Mouse (Mus musculus): Measurements from ENCODE around the gene Ptpro. TPM values are rescaled to one million over a fixed set of nuclear protein-coding genes. Genes with fewer than 3 reads are reported as not detected.

The Ptpro gene
- total RNA-seq (2021), result 10 to 100 TPM; 28.1 to 32.6 TPM
- long read RNA-seq, full-length matches to known transcripts, result 21 of 42 reads
- long read RNA-seq, partial matches to known transcripts, result 15 of 42 reads
- long read RNA-seq, other reads (novel, unspliced or antisense), result 6 of 42 reads

DNA sequence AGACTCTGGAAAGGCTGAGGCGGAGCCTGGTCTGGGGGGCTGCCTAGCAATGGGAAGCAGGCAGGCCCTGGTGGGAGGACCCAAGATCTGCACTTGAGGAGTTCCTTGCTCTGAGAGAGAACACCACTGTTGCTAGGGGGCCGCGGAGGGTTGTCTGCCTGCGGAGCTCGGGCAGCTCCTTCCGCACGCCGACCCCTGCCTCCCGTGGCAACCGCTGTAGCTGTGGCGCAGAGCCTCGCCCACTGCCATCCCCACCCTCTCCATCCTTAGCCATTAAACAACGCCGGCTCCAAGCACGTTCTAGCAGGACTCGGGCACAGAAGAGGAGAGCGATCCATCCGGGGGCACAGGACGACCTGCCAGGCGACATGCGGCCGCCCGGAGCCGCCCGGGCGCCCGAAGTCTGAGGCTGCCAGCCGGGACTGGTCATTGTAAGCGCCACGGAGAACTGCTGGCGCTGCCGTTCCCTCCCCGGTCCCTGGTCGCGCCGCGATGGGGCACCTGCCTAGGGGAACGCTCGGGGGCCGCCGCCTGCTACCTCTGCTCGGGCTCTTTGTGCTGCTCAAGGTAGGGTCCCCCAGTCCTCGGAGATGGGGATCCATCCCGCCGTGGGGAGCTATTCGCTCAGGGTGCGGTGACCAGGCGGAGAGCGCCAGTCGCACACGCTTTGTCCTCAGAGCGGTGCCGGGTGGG lies at the start of gene Ptpro:
Gene Ptpro, plus strand, starts transcription at position 126 of the 693 bp plus-strand sequence.
- DNase-seq (ENCODE audit: low spot score in 2 of 2), result peak; percentile 25 to 51

DNA sequence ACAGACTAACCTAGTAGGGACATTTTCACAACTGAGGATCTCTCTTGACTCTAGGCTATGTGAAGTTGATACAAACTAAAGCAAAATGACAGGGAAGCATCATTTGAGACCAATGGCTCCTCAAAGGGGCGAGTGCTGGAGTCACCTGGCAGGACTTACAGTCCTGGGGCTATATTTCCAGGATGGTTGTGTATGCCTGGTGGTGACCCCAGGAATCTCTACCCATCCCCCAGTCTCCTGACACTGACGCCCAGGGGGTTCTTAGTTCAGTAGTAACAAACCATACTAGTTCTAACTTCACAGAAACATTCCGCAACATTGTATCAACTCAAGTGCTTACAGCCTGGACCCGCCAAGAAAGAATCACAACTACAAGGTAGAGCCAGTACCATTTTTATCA lies 49.5 kb upstream of the Ptpro start:
- DNase-seq (ENCODE audit: low spot score in 2 of 2), result no peak

DNA sequence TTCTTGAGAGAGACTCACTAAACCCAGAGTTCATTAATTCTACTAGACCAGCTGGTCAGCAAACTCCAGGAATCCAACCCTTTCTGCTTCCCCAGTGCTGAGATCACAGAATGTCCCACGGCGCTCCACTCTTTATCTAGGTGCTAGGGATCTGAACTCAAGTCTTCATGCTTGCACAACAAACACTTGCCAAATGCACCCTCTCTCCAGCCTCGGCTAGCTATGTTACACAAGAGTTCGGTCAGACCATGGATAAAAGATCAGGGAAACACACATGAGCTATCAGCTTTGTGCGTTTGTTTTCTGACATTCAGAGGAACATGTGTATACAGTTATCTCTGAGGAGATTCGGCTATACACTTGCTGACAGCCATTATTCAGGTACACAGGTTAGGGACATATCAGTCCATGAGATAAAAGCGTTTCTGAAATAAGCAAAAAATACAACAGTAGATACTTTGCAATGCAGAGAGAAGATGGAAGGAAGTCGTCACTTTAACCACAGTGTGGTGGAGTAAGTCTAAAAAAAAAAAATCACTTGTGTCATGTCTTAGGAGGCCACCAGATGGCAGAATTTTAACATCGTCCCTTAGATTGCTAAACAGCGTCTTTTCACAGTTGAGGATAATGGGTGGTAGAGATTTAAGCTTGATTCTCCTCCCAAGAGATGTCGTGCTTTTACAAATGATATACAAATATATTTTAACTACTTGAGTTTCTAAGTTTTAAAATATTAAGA lies 46.3 kb upstream of the Ptpro start:
- DNase-seq (ENCODE audit: low spot score in 2 of 2), result peak in 1 of 2 experiments; percentile 57

GRCm38 (mm10) chr6:137207126-137207525 lies 45.0 kb upstream of the Ptpro start:
- DNase-seq (ENCODE audit: low spot score in 2 of 2), result no peak

DNA sequence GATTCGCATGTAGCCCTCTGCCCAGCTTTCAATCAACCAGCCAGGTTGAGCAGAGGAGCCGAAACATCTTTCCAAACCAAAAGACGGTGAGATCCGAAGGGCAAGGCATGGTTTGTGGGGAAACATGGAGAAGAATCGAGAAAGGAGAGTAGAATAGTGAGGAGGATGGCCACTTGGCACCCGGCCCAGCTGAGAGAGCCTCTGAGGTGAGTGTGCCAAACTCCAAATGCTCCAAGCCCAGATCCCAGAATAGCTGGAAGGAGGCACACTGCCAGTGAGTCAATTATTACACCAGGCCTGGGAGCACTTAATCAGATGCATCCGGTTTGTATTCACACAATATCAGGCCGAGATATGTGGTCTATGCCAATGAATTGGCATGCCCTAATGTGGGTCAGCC lies 42.1 kb upstream of the Ptpro start:
- peak; percentile 21 to 53 for DNase-seq (ENCODE audit: low spot score in 2 of 2)

DNA sequence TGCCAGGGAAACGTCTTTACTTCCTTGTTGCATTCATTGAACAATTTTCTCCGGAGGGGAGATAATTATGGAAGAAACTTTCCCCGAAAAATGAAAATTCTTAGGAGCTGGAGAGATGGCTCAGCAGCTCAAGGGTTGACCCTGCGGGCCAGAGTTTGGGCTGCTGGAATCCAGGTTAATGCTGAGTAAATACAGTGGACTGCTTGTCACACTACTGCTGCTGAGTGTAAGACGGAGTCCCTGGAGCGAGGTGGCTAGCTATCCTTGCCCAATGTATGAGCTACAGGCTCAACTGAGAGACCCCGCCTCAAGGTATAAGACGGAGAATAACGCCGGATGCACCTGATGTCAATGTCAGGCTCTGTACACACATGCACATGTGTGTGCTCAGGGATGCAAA lies 41.1 kb upstream of the Ptpro start:
- DNase-seq (ENCODE audit: low spot score in 2 of 2), result no peak

- DNase-seq (ENCODE audit: low spot score in 2 of 2), result no peak
These were observed 40.7 kb upstream of the Ptpro start for GRCm38 (mm10) chr6:137211441-137211840.

- DNase-seq (ENCODE audit: low spot score in 2 of 2), result no peak
These were observed 34.2 kb upstream of the Ptpro start for GRCm38 (mm10) chr6:137217841-137218463.

GRCm38 (mm10) chr6:137252887-137253242 lies 746 bp downstream of the Ptpro start:
- peak in 1 of 2 experiments; percentile 24 for DNase-seq (ENCODE audit: low spot score in 2 of 2)

- DNase-seq (ENCODE audit: low spot score in 2 of 2), result no peak
These were observed 1.3 kb downstream of the Ptpro start for GRCm38 (mm10) chr6:137253415-137253814.

GRCm38 (mm10) chr6:137261033-137261432 lies 8.9 kb downstream of the Ptpro start:
- DNase-seq (ENCODE audit: low spot score in 2 of 2), result no peak

- DNase-seq (ENCODE audit: low spot score in 2 of 2), result no peak
These were observed 10.0 kb downstream of the Ptpro start for GRCm38 (mm10) chr6:137262087-137262486.

DNA sequence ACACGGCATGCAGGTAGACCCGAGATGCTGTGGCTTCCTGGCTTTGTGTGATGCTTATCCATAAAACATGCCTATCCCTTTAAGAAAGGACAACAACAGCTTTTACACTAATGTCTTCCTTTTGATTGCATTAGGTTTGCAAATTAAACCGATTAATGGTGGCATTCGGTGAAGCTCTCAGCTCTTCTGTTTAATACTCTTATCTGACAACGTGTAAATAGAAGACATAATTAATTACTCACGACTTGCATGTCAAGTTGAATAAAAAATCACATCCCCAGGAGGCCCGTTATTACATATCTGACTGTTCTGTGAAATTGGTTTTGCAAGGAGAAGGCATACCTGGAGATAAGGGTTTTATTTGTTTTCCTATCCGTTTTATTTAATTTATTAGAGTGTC lies 15.9 kb downstream of the Ptpro start:
- no peak for DNase-seq (ENCODE audit: low spot score in 2 of 2)

GRCm38 (mm10) chr6:137268592-137268991 lies 16.5 kb downstream of the Ptpro start:
- DNase-seq (ENCODE audit: low spot score in 2 of 2), result no peak

DNA sequence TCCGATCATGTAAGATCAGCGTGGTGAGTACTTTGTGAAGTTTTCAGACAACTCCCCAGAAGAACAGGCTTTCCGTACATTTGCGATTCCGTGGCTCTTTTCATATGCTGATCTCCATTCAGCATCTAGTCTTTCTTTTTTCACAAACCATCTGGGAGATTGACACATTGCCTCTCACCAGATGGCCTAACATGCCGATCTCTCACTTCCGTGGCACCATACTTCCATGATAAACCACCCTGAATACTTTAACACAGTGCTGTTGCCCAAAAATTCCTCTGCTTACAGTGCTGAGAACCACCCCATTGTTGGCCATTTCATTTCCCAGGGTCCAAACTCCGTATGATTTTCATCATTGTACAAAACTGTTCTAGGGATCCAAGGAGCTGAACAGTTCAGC lies 20.4 kb downstream of the Ptpro start:
- DNase-seq (ENCODE audit: low spot score in 2 of 2), result peak; percentile 40 to 83

DNA sequence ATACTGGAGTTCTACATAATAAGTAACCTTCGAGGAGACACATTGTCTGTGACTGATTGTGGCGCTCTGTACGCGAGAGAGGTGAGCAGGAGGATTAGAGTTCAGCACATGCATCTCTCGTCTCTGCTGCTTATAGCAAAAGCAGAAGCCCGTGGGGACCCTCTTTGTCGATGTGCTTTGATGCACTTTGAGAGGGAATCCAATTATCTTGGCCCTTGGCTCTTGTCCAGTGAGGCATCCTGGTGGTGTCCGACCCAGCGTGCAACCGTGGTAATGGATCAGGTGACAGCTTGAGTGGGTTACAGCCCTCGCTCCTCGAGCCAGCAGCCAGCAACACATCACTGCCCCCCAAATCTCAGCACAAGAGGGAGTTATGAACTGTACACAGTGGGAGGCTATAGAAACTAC lies 25.5 kb downstream of the Ptpro start:
- no peak for DNase-seq (ENCODE audit: low spot score in 2 of 2)

- DNase-seq (ENCODE audit: low spot score in 2 of 2), result no peak
These were observed 27.5 kb downstream of the Ptpro start for GRCm38 (mm10) chr6:137279576-137279975.

GRCm38 (mm10) chr6:137281541-137282049 lies 29.5 kb downstream of the Ptpro start:
- DNase-seq (ENCODE audit: low spot score in 2 of 2), result peak; percentile 26 to 63

DNA sequence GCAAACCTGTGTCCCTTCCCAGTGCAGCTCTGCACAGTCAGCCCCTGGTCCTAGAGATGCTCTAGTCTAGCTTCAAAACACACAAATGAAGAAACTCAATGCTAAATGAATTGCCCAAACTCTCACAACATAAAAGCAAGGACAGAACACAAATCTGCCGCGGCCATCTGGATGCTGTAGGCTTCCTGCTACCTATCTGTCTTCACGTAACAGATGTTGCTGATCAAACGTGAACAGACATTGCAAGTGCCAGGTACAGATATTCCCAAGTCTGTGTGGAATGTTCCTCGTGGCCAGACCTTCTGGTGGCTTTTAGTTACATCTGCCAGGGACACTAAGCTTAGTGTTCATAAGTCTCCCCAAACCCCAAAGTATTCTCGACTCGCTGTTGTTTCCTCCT lies 29.9 kb downstream of the Ptpro start:
- DNase-seq (ENCODE audit: low spot score in 2 of 2), result peak; percentile 13 to 30

DNA sequence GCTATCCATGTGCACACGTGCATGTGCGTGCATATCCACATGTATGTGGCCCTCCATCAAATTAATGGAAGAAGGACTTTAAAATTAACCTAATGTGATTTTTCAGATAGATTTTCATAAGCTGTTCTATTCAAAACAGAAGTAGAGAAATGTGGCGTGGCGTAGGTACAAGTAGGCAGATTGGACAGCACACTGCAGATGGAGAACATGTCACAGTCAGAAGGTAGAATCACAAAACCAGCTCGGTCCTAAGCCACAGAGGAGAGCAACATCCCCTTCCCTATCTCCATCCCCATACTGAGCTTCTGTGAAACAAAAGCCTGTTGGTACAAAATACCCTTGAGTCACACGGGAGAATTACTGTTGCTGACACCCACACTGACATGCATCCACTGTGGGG lies 34.3 kb downstream of the Ptpro start:
- peak in 1 of 2 experiments; percentile 39 for DNase-seq (ENCODE audit: low spot score in 2 of 2)

DNA sequence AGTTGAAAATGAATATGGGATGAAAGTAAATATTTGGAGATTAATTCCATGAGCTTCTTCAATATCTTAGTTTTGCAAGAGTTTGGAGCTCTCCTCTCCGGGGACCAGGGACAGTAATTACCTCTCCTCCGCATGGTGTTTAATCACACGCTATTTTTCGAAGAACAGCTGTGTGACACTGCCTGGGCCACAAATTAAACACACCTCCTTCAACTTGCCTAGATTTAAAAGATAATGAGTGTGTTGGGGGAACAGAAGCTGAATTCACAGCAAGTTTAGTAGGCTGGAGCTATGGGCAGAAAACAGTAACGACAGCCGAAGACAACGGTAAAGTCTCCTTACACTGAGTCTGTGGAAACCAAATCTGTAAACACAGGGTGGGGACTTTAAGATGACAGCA lies 35.7 kb downstream of the Ptpro start:
- DNase-seq (ENCODE audit: low spot score in 2 of 2), result no peak

GRCm38 (mm10) chr6:137288264-137288663 lies 36.1 kb downstream of the Ptpro start:
- no peak for DNase-seq (ENCODE audit: low spot score in 2 of 2)

Measured in layer of hippocampus, adult 18-20 months (tissue).